Mouse (Mus musculus): ENCODE results near the gene Pnkd. TPM values are rescaled to one million over a fixed set of nuclear protein-coding genes. Genes with fewer than 3 reads are reported as not detected.
A peak's percentile ranks its signal among the peaks of the same experiment; 100 is the strongest.

The Pnkd gene
- total and polyA plus RNA-seq, 3 experiments: 52.5 to 64.2 TPM; not detected in 1

- peaks cover 9 to 26% of the 10 kb centered on the region in 2 experiments for H3K4me1 ChIP-seq (ENCODE audit: control insufficient read depth in 1 of 2, insufficient read depth in 2 of 2, low read length in 2 of 2)
- TF ChIP-seq TAL1 (IDR thresholded peaks at IDR 0.05; ENCODE audit: low read length): no peak
- peak; percentile 38; the same call in 1 of the 2 replicates for TF ChIP-seq TCF12 (IDR thresholded peaks at IDR 0.05; ENCODE audit: low read depth, low read length)
- TF ChIP-seq JUND (IDR thresholded peaks at IDR 0.05; ENCODE audit: low read depth, low read length): no peak
- TF ChIP-seq RAD21 (IDR thresholded peaks at IDR 0.05; ENCODE audit: low read depth, low read length): no peak
- TF ChIP-seq MEF2A (IDR thresholded peaks at IDR 0.05; ENCODE audit: extremely low read depth, insufficient replicate concordance, low read depth, low read length, poor library complexity, severe bottlenecking): peak; percentile 20; the same call in 1 of the 2 replicates
- TF ChIP-seq ZMIZ1 (IDR thresholded peaks at IDR 0.05; ENCODE audit: low read depth, low read length): no peak
- TF ChIP-seq EP300 (IDR thresholded peaks at IDR 0.05; ENCODE audit: low read depth in 1 of 2, low read length in 2 of 2): peak; percentile 65 to 77
- no peak for TF ChIP-seq UBTF (IDR thresholded peaks at IDR 0.05; ENCODE audit: borderline replicate concordance, insufficient read depth, low read depth, low read length)
- no peak for TF ChIP-seq MYB (IDR thresholded peaks at IDR 0.05; ENCODE audit: low read depth, low read length)
- no peak for TF ChIP-seq POLR2AphosphoS2 (IDR thresholded peaks at IDR 0.05; ENCODE audit: low read length)
- peak; percentile 85 for TF ChIP-seq GATA1 (IDR thresholded peaks at IDR 0.05; ENCODE audit: low read depth, low read length)
- peak; percentile 63; the same call in 1 of the 2 replicates for TF ChIP-seq ELF1 (IDR thresholded peaks at IDR 0.05; ENCODE audit: low read depth, low read length)
- peak; percentile 80; the same call in 1 of the 2 replicates for TF ChIP-seq ZKSCAN1 (IDR thresholded peaks at IDR 0.05; ENCODE audit: low read depth, low read length)
- TF ChIP-seq SIN3A (IDR thresholded peaks at IDR 0.05; ENCODE audit: low read length): peak; percentile 94
- TF ChIP-seq TBP (IDR thresholded peaks at IDR 0.05; ENCODE audit: low read depth, low read length): peak; percentile 53; the same call in 1 of the 2 replicates
- TF ChIP-seq MXI1 (IDR thresholded peaks at IDR 0.05; ENCODE audit: low read depth, low read length): peak; percentile 85; the same call in 1 of the 2 replicates
- no peak for TF ChIP-seq CTCF (IDR thresholded peaks at IDR 0.05 in 2 of 3, conservative IDR thresholded peaks at IDR 0.05 in 1 of 3; ENCODE audit: control insufficient read depth in 1 of 3, insufficient read depth in 1 of 3, low read depth in 2 of 3, low read length in 3 of 3, poor library complexity in 1 of 3, severe bottlenecking in 1 of 3)
- no peak for TF ChIP-seq E2F4 (IDR thresholded peaks at IDR 0.05; ENCODE audit: borderline replicate concordance, low read depth, low read length)
- TF ChIP-seq ZC3H11A (IDR thresholded peaks at IDR 0.05; ENCODE audit: low read depth, low read length): no peak
- TF ChIP-seq RCOR1 (IDR thresholded peaks at IDR 0.05; ENCODE audit: low read depth, low read length): peak; percentile 66; the same call in 1 of the 2 replicates
- TF ChIP-seq BHLHE40 (IDR thresholded peaks at IDR 0.05; ENCODE audit: borderline replicate concordance, low read depth, low read length): peak; percentile 49; the same call in 1 of the 2 replicates
- peak; percentile 47 for TF ChIP-seq CHD2 (IDR thresholded peaks at IDR 0.05; ENCODE audit: low read length)
- no peak; the same call in 1 of the 2 replicates for TF ChIP-seq HCFC1 (IDR thresholded peaks at IDR 0.05; ENCODE audit: low read depth, low read length)
- peak; percentile 100 for TF ChIP-seq ZNF384 (IDR thresholded peaks at IDR 0.05; ENCODE audit: low read depth, low read length)
- TF ChIP-seq MYC (IDR thresholded peaks at IDR 0.05; ENCODE audit: low read depth, low read length): peak; percentile 92
- peak; percentile 83 for TF ChIP-seq MAX (IDR thresholded peaks at IDR 0.05; ENCODE audit: low read length)
- peak; percentile 85 for TF ChIP-seq ETS1 (IDR thresholded peaks at IDR 0.05; ENCODE audit: low read depth, low read length)
- peak in 1 of 2 experiments; percentile 28; a peak in 1 of 4 replicates for TF ChIP-seq POLR2A (IDR thresholded peaks at IDR 0.05; ENCODE audit: control insufficient read depth in 1 of 2, insufficient read depth in 1 of 2, low read depth in 1 of 2, low read length in 2 of 2, poor library complexity in 1 of 2)
- 0 out of 2 replicates have a peak, but pooled peaks have one; percentile 58 for TF ChIP-seq MAZ (IDR thresholded peaks at IDR 0.05; ENCODE audit: low read depth, low read length)
- TF ChIP-seq MAFK (IDR thresholded peaks at IDR 0.05; ENCODE audit: borderline replicate concordance, low read depth, low read length): no peak
- no peak; the same call in 1 of the 2 replicates for TF ChIP-seq CHD1 (IDR thresholded peaks at IDR 0.05; ENCODE audit: low read depth, low read length)
Measured at GRCm38 (mm10) chr1:74238136-74238535, 46.6 kb upstream of the Pnkd start.

More at GRCm38 (mm10) chr1:74238136-74238535, 46.6 kb upstream of the Pnkd start:
- no peaks in the 10 kb centered on the region for H3K27me3 ChIP-seq (ENCODE audit: control insufficient read depth in 1 of 2, insufficient read depth in 2 of 2, low read length in 2 of 2)
- peak overlapping the region; percentile 96 to 98 for H3K4me3 ChIP-seq (ENCODE audit: control insufficient read depth in 1 of 2, insufficient read depth in 1 of 2, low read depth in 2 of 2, low read length in 2 of 2)
- H3K36me3 ChIP-seq (ENCODE audit: control insufficient read depth in 1 of 2, insufficient read depth in 2 of 2, low read length in 2 of 2): peaks cover 0 to 41% of the 10 kb centered on the region in 2 experiments
- peak overlapping the region; percentile 98 for H3K9ac ChIP-seq (ENCODE audit: control insufficient read depth, low read depth, low read length, poor library complexity, severe bottlenecking)
- H3K9me3 ChIP-seq (replicated peaks; ENCODE audit: insufficient read depth, low read length): no peaks in the 10 kb centered on the region
- H3K79me2 ChIP-seq (ENCODE audit: control insufficient read depth, insufficient read depth, low read length, poor library complexity): peaks cover 62% of the 10 kb centered on the region
- H3K27ac ChIP-seq (ENCODE audit: control insufficient read depth, low read depth, low read length): peak overlapping the region; percentile 97
- DNase-seq (ENCODE audit: low read depth, low spot score): peak; percentile 89

Data from MEL (cell line).